Mouse (Mus musculus): ENCODE data around the gene M1ap. TPM values are rescaled to one million over a fixed set of nuclear protein-coding genes. Genes with fewer than 3 reads are reported as not detected.
A peak's percentile ranks its signal among the peaks of the same experiment; 100 is the strongest.

Gene M1ap
- total RNA-seq, 2 experiments from 2014 or later, result not detected

DNA sequence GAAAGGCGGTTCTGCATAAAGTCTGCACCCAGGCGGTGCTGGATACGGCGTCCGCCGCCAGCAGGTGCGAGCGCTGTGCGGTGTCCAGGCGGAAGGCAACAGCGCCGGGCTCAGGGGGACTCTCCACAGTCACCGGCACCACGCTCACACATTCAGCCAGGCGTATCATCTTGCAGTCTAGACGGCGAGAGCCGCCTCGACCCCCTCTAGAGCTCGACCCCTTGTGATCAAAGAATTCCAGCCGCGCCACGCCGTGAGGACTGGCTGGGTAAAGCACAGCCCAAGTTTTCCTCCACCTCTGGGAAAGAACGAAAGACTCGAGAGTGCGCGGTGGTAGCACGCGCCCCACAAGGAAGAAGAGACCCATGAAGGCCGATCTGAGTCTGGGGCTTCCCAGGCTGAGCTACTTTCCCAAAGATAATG is 86.1 kb downstream of the M1ap start:
- peak in 1 of 2 experiments; percentile 42 for DNase-seq (ENCODE audit: low spot score in 2 of 2)

DNA sequence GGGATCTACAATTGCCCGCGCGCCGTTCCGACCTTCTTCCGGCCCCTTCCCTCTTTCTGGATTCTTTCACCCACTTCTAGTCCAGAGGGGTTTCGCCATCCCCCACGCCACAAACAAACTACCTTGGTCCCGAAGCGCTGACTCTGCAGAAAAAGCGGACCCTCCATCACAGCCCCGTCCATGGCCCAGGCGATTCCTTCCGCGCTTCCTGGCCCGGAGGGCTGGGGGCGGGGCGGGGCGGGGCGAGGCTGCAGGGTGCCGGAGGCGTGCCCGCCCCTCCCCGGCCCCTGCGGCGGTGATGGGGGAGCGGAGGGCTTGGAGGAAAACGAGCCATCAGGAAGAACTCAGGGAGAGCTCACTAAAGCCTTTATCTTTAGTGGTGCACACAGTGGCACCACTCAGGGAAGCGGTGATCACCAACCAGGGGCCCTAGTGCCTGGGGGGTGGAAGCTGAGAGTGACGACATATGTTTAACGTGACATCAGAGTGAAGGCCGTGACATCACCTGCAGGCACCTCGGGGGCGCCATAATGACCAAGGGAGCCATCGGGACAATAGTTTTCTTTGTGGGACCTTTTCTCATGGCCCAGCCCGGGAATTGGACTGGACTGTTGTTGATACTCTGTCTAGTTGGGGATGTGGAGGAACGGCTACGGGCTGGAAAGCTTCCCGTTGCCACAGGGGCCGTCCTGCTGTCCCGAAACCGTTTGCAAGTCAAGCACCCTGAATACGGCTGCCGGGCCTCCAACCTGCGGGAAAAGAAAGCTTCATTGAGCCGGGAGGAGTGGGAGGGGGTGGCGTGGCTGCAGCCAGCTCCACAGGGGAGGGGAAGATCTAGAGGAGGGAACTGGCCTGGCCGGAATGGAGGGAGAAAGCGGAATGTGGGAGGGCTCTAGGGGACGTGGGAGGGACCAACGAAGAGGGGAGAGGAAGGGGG is 86.8 kb downstream of the M1ap start, which contains the start of the genes Dok1 and Loxl3:
Dok1 (minus strand) TSS at position 223 of the 937 bp plus-strand sequence.
Loxl3 (plus strand) TSS at position 925 of the 937 bp plus-strand sequence.
- DNase-seq (ENCODE audit: low spot score in 2 of 2), result peak; percentile 71 to 72

GRCm38 (mm10) chr6:83034463-83035055 is 87.9 kb downstream of the M1ap start:
- DNase-seq (ENCODE audit: low spot score in 2 of 2), result no peak

DNA sequence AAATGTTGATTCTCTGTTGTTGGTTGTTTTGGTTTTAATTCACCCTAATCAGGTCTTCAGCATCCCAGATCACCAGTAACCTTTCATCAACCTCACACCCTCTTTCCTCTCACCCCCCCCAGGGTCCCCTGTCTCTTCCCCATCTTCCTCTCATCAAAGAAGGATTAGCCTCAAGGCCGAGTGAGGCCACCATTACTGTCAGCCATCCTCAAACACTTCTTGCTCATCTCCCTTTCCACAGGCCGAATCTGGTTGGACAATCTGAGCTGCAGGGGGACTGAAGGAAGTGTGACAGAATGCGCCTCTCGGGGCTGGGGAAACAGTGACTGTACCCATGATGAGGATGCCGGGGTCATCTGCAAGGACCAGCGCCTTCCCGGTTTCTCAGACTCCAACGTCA is 90.5 kb downstream of the M1ap start:
- DNase-seq (ENCODE audit: low spot score in 2 of 2), result no peak

DNA sequence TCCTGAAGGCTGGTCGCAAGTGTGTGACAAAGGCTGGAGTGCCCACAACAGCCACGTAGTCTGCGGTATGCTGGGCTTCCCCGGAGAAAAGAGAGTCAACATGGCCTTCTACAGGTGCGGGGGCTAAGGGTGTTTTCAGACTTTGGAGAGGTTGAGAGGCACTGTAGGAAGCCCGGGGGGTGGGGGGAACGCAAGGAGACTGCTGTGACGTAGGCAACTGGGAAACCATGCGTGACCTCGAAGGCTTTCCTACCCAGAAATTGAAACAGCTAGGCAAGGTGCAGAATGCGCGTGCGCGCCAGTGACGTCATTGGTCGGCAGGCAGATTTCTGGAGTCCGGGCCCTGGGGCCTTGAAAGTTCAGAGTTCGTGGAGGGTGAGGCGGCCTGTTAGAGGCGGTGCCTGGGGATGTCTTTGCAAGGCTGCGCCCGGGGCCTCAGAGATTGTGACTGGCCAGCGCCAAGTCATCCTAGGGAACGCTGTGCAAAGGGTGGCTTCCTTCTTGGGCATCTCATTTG is 91.9 kb downstream of the M1ap start:
- DNase-seq (ENCODE audit: low spot score in 2 of 2), result peak; percentile 98 to 99

- DNase-seq (ENCODE audit: low spot score in 2 of 2), result no peak
Observed at GRCm38 (mm10) chr6:83040601-83041000, 93.9 kb downstream of the M1ap start.

DNA sequence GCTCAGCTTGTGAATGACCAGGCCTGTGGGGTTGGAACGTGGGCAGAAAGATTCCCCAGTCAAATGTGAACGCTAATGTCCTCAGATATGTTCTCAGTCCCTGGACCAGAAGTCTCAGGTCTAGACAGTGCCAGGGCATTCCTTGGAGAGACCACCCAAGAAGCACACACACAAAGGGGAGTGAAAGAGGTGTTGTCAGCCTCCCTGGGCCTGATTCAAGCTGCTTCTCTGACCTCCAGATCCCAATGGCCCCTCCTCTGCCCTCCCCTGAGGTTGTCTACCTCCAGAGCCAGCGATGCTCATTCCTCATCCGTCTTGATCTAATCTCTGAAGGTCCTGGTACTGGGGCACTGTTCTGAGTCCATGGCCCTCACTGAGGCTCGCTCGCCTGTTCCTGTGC is 96.9 kb downstream of the M1ap start:
- DNase-seq (ENCODE audit: low spot score in 2 of 2), result no peak

GRCm38 (mm10) chr6:83043993-83044392 is 97.3 kb downstream of the M1ap start:
- DNase-seq (ENCODE audit: low spot score in 2 of 2), result no peak

DNA sequence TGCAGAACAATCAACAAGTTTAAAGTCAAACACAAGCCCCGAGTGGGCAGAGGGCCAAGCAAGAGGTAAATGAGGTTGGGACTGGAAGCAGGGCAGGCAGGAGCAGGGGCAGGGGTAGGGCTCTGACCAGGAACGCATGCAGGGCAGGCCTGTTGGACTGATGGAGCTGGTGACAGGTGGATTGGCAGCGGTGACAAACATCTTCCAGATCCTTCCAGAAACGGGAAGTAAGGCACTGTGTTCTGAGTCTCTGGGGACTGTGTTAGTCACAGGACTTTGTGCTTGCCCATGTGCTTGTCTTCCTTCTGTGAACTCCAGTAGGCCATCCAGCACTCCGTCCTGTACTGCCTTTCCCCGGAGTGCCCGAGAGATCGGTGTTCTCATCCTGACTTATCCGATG is 98.0 kb downstream of the M1ap start:
- DNase-seq (ENCODE audit: low spot score in 2 of 2), result no peak

DNA sequence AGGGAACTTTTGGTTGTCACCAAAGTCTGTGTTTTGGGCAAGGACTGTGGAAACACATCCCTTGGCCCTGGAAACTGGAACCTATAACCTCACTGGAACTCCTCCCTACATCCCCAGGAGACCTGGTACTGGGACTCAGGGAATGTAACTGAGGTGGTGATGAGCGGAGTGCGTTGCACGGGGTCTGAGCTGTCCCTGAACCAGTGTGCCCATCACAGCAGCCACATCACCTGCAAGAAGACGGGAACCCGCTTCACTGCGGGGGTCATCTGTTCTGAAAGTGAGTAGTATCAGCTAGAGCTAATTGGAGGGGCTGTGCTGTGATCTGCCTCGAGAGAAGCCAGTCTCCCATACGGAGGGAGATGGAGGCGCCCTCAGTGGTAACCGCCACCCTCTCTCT is 102.7 kb downstream of the M1ap start:
- DNase-seq (ENCODE audit: low spot score in 2 of 2), result no peak

DNA sequence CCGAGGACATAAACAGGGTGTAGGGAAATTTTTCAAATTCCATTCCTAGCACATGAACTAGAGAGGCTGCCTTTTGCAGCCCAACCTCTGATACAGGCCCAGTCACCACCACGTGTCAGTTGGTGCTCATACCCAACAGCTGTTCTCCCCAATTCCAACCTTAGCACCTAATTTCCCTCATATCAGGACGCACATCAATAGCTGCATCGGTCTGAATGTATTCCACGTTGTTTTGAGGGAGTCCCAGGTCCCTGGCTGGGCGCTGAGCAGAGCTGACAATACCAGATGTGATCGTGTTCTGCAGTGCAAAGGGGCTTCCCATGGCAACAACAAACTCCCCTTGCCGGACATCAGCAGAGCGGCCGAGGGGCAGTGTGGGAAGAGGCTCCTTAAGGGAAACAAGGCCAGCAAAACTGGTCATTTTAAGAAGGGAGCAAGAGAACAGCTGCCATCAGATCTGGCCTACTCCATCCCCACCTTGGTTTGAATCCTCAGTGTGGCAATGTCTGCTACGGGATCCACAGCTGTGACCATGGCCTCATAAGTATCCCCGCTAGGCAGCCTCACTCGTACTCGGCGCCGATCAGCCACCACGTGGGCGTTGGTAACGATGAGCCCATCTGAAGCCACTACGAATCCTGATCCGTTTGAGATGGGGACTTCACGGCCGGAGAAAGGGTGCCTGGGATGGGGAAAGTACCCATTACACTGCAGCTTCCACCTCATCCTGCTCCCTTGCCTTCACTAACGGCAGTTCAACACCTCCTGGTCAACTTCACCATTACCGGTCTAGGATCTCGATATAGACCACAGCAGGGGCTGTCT is 106.6 kb downstream of the M1ap start:
- DNase-seq (ENCODE audit: low spot score in 2 of 2), result peak in 1 of 2 experiments; percentile 29

DNA sequence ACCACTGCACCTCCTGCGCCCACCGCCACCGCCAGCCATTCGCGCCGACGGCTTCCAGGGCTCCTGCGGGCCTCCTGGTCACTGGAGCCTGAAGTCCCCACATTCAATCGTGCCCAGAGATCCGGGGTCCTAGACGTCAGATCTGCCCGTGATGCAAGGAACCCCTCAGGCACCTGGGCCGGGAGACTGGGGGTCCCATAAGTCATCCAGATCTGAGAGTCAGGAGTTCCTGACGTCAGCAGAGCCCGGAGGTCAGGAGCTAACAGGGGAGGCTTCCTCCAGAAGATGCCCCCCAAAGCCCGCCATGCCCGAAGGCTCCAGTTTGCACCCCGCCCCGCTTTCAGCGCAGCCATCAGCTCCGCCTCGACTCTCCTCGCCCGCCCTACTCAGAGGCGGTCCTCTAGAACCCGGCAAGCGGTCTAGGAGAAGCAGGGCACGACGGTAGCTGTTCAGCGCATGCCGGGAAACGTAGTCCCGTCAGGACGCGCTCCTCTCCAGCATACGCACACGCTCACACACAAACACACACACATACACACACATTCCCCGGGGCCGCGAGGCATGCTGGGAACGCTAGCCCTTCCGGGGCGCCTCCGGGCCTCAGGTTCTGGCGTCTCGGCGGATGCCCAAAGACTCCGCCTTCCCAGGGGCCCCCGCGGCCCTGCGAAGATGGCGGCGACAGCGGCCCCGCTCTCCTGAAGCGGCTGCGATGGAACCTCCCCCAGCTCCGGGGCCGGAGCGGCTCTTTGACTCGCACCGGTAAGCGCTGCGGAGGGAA is 107.6 kb downstream of the M1ap start, which contains the start of gene Aup1:
Aup1 (plus strand) TSS at position 448 of the 778 bp plus-strand sequence.
- peak; percentile 93 to 94 for DNase-seq (ENCODE audit: low spot score in 2 of 2)

DNA sequence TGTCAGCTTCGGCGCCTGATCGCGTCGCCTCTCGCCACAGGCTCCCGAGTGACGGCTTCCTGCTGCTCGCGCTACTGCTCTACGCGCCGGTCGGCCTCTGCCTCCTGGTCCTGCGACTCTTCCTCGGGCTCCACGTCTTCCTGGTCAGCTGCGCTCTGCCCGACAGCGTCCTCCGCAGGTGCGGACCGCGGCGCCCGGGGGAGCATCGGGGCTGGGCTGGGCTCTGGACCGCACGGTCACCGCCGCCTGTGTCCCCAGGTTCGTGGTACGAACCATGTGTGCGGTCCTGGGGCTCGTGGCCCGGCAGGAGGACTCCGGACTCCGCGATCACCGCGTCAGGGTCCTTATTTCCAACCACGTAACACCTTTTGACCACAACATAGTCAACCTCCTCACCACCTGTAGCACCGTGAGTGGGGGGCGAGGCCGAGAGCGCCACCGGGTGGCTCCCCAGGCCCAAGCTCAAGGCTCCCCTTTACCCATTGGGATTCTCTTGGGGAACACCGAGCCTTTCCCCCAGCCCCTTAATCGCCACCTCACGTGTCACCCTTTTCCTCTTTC is 108.2 kb downstream of the M1ap start, which contains the start of gene Htra2:
Htra2 (minus strand) TSS at position 403 of the 561 bp plus-strand sequence.
- no peak for DNase-seq (ENCODE audit: low spot score in 2 of 2)

DNA sequence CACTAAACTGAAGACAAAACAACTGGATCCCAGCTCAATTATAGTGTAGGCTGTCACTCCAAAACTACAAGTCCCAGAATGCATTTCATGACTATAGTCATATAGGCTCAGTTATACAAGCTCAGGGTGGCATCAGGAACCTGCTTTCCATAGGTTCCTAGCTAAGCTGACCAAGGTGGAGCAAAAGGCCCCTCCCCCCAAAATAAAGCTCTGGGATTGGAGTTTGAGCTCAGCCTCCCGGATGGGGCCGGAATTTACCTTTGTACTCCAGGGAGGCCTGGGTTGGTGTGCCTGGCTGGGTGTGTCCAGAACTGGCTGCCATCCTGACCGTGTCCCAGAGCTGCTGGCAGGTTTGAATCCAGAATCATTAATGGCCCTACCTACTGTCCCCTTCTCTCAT is 111.1 kb downstream of the M1ap start, which contains the start of gene Dqx1:
Dqx1 (plus strand) TSS at position 55 of the 400 bp plus-strand sequence.
- no peak for DNase-seq (ENCODE audit: low spot score in 2 of 2)

DNA sequence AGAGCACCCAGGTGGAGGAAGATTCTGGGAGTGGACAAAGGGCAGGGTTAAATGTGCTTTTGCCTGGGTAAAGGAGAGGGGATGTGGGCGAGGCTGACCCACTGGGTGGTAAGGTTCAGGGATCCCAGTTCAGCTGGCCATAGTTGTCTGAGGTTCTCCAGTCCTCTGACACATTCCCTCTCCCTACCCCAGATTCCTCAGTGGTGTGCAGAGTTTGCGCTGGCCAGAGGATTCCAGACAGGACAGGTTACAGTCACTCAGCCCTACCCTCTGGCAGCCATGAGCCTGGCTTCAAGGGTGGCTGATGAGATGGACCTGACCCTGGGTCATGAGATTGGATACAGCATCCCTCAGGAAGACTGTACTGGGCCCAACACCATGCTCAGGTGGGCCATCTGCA is 112.0 kb downstream of the M1ap start:
- DNase-seq (ENCODE audit: low spot score in 2 of 2), result no peak

DNA sequence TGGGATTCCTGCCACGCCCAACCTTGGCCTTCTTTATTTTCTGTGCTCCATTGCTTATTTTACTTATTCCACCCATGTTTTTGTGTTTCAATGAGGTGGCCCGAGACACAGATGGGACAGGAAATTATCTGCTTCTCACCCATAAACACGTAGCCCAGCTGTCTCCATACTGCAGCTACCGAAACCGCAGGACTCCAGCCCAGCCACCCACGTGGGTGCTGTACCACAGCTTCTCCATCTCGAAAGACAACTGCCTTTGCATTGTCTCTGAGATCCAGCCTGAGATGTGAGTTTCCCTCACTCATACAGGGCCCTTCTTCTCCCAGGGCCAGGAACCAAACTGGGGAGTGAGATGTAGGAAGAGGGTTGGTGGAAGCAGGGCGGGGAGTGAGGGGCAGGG is 119.3 kb downstream of the M1ap start:
- no peak for DNase-seq (ENCODE audit: low spot score in 2 of 2)

DNA sequence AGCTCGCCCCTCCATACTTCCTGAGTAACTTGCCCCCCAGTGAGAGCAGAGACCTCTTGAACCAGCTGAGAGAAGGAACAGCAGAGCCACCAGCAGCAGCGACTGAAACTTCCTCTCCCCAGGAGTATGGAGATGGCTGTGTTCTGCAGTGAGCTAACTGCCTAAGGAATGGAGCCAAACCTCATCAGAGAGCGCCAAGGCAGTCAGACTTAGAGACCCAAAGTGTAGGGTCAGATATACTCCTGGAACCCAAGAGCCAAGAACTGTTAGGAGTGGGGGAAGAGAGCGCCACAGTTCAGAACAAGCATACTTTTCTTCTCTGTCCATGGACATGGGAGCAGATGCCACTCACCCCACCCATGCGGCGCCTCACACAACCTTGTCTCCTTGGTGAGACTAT is 119.7 kb downstream of the M1ap start:
- no peak for DNase-seq (ENCODE audit: low spot score in 2 of 2)

- DNase-seq (ENCODE audit: low spot score in 2 of 2), result no peak
Observed at GRCm38 (mm10) chr6:83068221-83068620, 121.5 kb downstream of the M1ap start.

GRCm38 (mm10) chr6:83068706-83069487 is 122.2 kb downstream of the M1ap start:
- DNase-seq (ENCODE audit: low spot score in 2 of 2), result no peak

Data from adrenal gland, adult 18-20 months (tissue).